Mouse (Mus musculus): ENCODE data around the gene Tesmin.

GRCm38 (mm10) chr19:3339187-3339586 is 49.5 kb upstream of the Tesmin start:
- no peak for TF ChIP-seq CTCF (IDR thresholded peaks at IDR 0.05; ENCODE audit: low read depth, low read length)
- TF ChIP-seq POLR2A (IDR thresholded peaks at IDR 0.05; ENCODE audit: insufficient read depth, low read length) = no peak
- TF ChIP-seq EP300 (IDR thresholded peaks at IDR 0.05; ENCODE audit: insufficient read depth, low read depth, low read length) = no peak
